Mouse (Mus musculus) heart, postnatal 0 days (tissue): ENCODE measurements around the gene Rabgap1l.

Source experiments
- CTCF ChIP-seq: IDR thresholded peaks from 2 replicates; pipeline ENCODE4 v1.5.1; 2016; ENCODE audit warnings: antibody characterized with exemption, control low read depth, low read depth
- EP300 ChIP-seq: IDR thresholded peaks from 2 replicates; pipeline ENCODE4 v1.6.1; 2016; ENCODE audit warnings: antibody characterized with exemption, low read depth

GRCm38 (mm10) chr1:160799972-160800371 is 7.0 kb upstream of the Rabgap1l start:
- no peak for TF ChIP-seq CTCF
- no peak for TF ChIP-seq EP300
